Mouse (Mus musculus) embryonic facial prominence, embryonic 10.5 days (tissue): ENCODE results near the gene Ints3. TPM values are rescaled to one million over a fixed set of nuclear protein-coding genes. Genes with fewer than 3 reads are reported as not detected.
A peak's percentile ranks its signal among the peaks of the same experiment; 100 is the strongest.

ENCODE experiments used
- DNase-seq: peaks from one replicate; pipeline ENCODE4 v3.0.0-alpha.2; 2017; ENCODE audit warnings: low spot score
- H3K27ac ChIP-seq: fragments of 300-500 bp; sonication (generic); replicated peaks from 2 replicates; pipeline ENCODE4 v1.5.1; 2016; ENCODE audit warnings: mild to moderate bottlenecking
- H3K27me3 ChIP-seq: fragments of 300-500 bp; sonication (generic); replicated peaks from 2 replicates; pipeline ENCODE4 v1.6.1; 2016; ENCODE audit warnings: low read depth, mild to moderate bottlenecking; ENCODE audit not compliant: poor library complexity, severe bottlenecking
- H3K36me3 ChIP-seq: fragments of 300-500 bp; sonication (generic); replicated peaks from 2 replicates; pipeline ENCODE4 v1.6.1; 2016; ENCODE audit warnings: mild to moderate bottlenecking, moderate library complexity
- H3K4me1 ChIP-seq: fragments of 300-500 bp; sonication (generic); 2 replicates; pipeline ENCODE4 v1.6.1; 2016
- H3K4me3 ChIP-seq: fragments of 300-500 bp; sonication (generic); 2 replicates; pipeline ENCODE4 v1.5.1; 2016; ENCODE audit warnings: mild to moderate bottlenecking, moderate library complexity
- H3K9me3 ChIP-seq: fragments of 300-500 bp; sonication (generic); 2 replicates; pipeline ENCODE4 v1.6.1; 2016; ENCODE audit warnings: mild to moderate bottlenecking
- WGBS: fragments of 180-500 bp; shearing (Covaris S2); methylation state at CpG from one replicate; pipeline ENCODE4 v1.1.7; 2016; 5-methylcytosine and 5-hydroxymethylcytosine counted together
- polyA plus RNA-seq: library from polyadenylated mRNA; unstranded; fragments of >200 nt; fragmentation: Nextera tagmentation; extraction: Ambion mirVana; gene quantifications from 2 replicates; pipeline ENCODE4 v1.2.1, GENCODE M21; 2016

Ints3 gene
- polyA plus RNA-seq, 1 experiment from 2014 or later: 42.8 TPM

DNA sequence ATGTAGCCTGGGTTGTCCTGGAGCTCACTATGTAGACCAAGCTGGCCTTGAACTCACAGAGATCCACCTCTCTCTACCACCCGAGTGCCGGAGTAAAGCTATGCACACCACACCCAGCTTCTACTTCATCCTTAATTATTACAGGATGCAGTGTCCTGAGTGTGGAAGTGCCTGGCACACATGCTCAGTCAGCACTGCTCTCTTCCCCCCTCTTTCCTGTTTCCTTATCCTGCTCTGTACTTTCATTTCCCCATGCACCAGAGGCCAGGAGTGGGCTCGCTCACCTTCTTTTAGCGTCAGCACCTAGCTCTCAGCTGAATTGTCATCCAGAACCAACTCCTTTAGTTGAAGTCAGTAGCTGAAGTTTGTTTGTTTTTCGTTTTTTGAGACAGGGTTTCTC is 26.9 kb upstream of the Ints3 start:
- Histone ChIP-seq H3K9me3 (no peaks in the 10 kb centered on the region), H3K4me3 (no peak overlapping the region), H3K27me3 (peaks cover 59% of the 10 kb centered on the region), H3K4me1 (peaks cover 17% of the 10 kb centered on the region), H3K27ac (no peak overlapping the region), H3K36me3 (no peaks in the 10 kb centered on the region)
- DNase-seq: no peak
- WGBS: 71% methylated on average over 5 of the region's 5 CpGs

DNA sequence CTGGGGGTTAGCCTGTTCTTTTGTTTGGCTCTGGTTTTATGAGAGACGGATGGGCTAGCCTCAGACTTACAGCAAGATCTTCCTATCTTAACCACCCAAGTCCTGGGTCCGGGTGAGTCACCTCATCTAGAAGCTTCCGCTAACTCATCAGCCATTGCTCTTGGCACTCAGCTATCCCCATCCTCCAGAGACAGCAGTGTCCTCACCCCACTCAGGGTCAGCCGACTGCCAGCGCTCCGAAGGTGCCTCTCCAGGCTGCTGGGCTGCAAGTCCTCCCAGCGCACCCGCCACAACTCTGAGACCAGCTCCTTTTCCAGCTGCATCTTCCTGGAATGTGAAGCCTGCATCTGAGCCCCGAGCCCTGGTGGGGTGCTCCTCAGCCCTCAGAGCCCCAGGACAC is 26.3 kb upstream of the Ints3 start:
- Histone ChIP-seq H3K4me1 (peaks cover 12% of the 10 kb centered on the region), H3K4me3 (no peak overlapping the region), H3K27me3 (peaks cover 53% of the 10 kb centered on the region), H3K36me3 (no peaks in the 10 kb centered on the region), H3K27ac (no peak overlapping the region), H3K9me3 (no peaks in the 10 kb centered on the region)
- no peak for DNase-seq
- WGBS: 77% methylated on average over 9 of the region's 9 CpGs

DNA sequence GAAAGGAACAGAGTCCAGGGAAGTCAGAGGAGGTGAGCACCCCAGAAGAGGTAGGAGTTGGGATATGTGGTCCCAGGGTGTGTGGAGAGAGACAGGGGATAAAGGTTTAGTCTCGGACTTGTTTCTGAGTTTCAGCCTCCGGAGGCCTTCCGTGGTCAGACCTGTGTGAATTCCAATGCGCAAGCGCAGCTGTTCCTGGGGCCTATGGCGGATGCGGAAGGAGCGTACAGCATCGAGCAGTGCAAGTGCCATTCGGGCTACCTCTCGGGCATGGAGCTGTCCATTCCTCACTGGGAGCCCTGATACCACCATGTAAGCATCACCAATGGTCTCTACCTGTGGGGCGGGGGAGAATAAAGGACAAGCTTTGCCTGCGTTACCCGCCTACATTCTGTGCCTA is 21.5 kb upstream of the Ints3 start:
- DNase-seq: no peak
- Histone ChIP-seq H3K27ac (no peak overlapping the region), H3K4me1 (peaks cover 13% of the 10 kb centered on the region), H3K27me3 (peaks cover 6% of the 10 kb centered on the region; the same call in 1 of the 2 replicates), H3K4me3 (no peak overlapping the region), H3K9me3 (no peaks in the 10 kb centered on the region), H3K36me3 (no peaks in the 10 kb centered on the region)
- WGBS: 86% methylated on average over 14 of the region's 14 CpGs

DNA sequence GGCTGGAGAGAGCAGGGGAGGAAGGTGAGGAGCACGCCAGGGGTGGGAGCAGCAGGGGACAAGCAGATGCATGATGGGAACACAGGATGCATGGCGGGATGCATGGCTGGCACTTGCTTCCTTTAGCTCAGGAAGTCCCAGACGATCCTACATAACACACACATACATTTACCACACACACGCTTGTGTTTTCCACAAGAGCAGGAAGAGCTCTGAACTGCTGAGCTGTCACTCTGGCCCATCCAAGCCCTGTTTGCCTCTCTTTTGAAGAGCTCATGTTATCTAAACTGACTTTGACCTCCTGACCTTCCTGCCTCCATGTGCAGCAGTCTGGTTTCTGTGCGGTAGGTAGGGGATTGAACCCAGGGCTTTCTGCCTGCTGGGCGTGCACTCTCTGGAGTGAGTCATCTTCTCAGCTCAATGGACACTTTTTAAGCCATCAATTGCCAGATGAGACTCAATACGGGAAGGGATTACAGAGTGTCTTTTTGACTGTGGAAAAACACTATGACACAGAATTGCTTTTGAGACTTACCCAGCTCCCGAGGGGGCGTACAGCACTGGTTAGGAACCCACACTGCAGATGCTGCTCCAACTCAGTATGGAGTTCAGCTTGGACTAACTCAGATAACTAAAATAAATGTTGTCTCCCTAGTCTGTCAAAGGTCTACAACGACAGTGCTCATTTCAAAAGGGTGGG is 18.1 kb upstream of the Ints3 start:
- 50% methylated on average over 10 of the region's 10 CpGs for WGBS
- no peaks in the 10 kb centered on the region for H3K27me3 ChIP-seq
- peak overlapping the region; percentile 25; the same call in 1 of the 2 replicates for H3K4me3 ChIP-seq
- H3K4me1 ChIP-seq: peaks cover 21% of the 10 kb centered on the region
- H3K27ac ChIP-seq: peak overlapping the region; percentile 19; the same call in 1 of the 2 replicates
- no peaks in the 10 kb centered on the region for H3K36me3 ChIP-seq
- H3K9me3 ChIP-seq: no peaks in the 10 kb centered on the region
- no peak for DNase-seq

DNA sequence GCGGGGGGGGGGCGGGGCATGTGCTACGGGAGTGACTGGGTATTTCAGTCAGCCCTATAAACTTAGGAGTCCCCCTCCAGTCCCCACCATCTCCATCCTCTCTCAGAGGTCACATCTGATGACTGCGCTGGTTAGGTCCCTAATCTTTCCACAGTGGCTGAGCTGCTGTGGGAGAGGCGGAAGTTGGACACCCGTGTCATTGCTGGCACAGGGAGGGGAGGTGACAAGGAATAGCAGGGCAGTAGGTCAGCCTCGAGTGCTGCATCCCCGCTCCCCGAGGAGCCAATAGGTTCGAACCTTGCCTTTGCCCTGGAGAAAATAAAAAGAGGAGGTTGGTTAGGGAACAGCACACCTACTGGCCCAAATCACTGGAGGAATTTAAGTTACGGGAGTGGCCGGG is 17.5 kb upstream of the Ints3 start:
- H3K27ac ChIP-seq: peak overlapping the region; percentile 19; the same call in 1 of the 2 replicates
- no peaks in the 10 kb centered on the region for H3K9me3 ChIP-seq
- no peak for DNase-seq
- H3K4me1 ChIP-seq: peaks cover 28% of the 10 kb centered on the region
- H3K4me3 ChIP-seq: peak overlapping the region; percentile 25; the same call in 1 of the 2 replicates
- 34% methylated on average over 12 of the region's 12 CpGs for WGBS
- no peaks in the 10 kb centered on the region for H3K27me3 ChIP-seq
- H3K36me3 ChIP-seq: no peaks in the 10 kb centered on the region

DNA sequence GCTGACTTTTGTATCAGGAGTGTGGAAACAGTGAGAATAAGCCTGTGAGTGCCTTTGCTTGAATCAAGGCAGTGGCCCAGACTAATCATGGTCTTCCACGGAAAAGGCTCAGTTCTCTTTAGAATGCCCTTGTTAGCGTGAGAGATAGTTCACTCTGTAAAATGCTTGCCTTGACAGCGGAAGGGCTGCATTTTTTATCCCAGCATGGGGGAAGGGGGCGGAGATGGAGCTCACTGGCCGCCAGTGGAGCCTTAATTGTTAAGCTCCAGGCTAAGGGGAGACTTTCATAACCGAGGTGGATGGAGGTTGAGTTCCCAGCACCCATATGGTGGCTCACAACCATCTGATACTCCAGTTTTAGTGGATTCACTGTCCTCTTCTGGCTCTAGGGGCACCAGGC is 15.2 kb upstream of the Ints3 start:
- 34% methylated on average over 6 of the region's 6 CpGs for WGBS
- no peak overlapping the region for H3K27ac ChIP-seq
- no peak for DNase-seq
- H3K9me3 ChIP-seq: no peaks in the 10 kb centered on the region
- no peaks in the 10 kb centered on the region for H3K36me3 ChIP-seq
- H3K4me1 ChIP-seq: peaks cover 35% of the 10 kb centered on the region
- no peak overlapping the region for H3K4me3 ChIP-seq
- no peaks in the 10 kb centered on the region for H3K27me3 ChIP-seq

DNA sequence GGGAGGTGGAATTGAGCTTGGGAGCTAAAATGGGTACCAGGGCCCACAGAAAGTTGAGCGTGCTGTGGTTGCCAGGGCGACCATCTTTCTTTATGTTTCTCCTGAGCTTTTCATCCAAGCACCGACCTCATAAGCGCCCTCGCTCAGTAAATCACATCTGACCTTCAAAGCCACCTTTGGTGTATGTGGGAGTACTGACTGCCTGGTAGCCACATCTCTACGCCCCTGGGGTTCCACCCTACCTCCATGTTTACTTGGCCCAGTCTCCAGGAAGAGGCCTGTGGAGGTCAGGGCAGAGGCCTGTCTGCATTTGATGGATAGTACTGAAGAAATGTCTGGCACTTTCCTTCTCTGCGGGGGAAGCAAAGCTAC is 13.7 kb upstream of the Ints3 start:
- Histone ChIP-seq H3K27me3 (no peaks in the 10 kb centered on the region), H3K9me3 (no peaks in the 10 kb centered on the region), H3K4me1 (peaks cover 40% of the 10 kb centered on the region), H3K27ac (peak overlapping the region; percentile 94), H3K36me3 (no peaks in the 10 kb centered on the region), H3K4me3 (peak overlapping the region; percentile 54)
- WGBS: 48% methylated on average over 7 of the region's 7 CpGs
- no peak for DNase-seq

DNA sequence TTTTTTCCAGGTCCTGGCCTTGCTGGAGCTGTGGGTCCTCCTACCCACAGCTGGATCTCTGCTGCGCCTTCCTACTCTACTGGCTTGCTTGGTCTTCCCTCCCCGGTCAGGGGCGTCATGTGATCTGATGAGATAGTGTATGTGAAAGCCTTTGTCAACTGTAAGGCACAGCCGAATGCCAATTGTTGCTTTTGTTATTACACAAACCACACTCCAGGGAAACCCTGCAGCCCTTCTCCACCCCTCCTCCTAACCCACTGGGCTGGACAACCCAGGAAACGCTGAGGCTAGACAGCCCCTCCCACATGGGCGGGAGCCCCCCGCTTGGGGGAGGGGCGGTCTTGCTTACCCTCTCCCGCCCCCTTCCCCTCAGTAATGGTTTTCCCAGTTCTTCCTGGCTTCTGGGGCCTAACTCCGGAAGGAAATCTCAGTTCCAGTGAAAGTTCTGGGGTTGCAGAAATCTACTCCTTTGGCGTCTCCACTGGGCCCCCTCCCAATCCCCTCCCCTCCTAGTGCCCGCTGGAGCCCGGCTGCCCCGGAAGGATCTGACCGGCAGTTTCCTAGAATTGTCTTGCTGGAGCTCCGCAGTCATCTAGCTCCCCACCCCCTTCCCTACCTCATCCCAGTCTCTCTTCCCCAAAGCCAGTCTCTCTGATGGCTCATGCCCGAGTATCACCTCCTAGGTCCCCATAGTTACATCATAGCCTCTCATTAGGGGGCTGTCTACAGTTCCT is 13.1 kb upstream of the Ints3 start:
- Histone ChIP-seq H3K4me3 (peak overlapping the region; percentile 54), H3K27ac (peak overlapping the region; percentile 94), H3K27me3 (no peaks in the 10 kb centered on the region), H3K36me3 (no peaks in the 10 kb centered on the region), H3K9me3 (no peaks in the 10 kb centered on the region), H3K4me1 (peaks cover 38% of the 10 kb centered on the region)
- under 1% methylated on average over 17 of the region's 17 CpGs for WGBS
- DNase-seq: peak; percentile 92

DNA sequence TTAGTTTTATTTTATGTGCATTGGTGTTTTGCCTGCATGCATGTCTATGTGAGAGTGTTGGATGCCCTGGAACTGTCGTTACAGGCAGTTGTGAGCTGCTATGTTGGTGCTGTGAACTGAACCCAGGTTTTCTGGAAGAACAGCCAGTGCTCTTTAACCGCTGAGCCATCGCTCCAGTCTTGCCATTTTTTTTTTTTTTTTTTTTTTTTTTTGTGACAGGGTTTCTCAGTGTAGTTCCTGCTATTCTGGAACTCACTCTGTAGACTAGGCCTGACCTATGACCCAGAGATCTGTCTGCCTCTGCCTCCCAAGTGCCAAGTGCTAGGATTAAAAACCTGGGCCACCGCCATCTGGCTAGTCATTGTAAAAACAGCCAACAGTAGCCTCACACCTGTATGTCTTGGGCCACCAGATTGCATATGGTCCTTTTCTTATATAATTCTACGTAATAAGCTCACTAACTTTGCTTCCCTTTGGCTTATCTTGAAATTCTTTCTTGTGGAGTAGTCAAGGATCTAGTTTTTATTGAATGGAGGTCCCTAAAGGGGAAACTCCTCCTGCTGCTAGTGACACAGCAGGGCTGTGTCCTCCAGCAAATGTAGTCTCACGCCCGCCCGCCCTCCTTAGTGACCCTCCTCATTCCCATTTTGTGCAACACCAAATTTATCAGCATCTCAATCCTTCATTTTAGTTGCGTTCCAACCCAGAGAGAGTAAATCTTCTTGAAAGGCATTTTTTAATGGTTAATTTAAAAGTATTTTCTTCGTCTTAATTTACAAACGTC is 12.2 kb upstream of the Ints3 start:
- H3K27ac ChIP-seq: peak overlapping the region; percentile 94
- no peaks in the 10 kb centered on the region for H3K27me3 ChIP-seq
- peak overlapping the region; percentile 54 for H3K4me3 ChIP-seq
- no peak for DNase-seq
- peaks cover 28% of the 10 kb centered on the region for H3K4me1 ChIP-seq
- H3K36me3 ChIP-seq: no peaks in the 10 kb centered on the region
- H3K9me3 ChIP-seq: no peaks in the 10 kb centered on the region
- WGBS: 73% methylated on average over 11 of the region's 11 CpGs

DNA sequence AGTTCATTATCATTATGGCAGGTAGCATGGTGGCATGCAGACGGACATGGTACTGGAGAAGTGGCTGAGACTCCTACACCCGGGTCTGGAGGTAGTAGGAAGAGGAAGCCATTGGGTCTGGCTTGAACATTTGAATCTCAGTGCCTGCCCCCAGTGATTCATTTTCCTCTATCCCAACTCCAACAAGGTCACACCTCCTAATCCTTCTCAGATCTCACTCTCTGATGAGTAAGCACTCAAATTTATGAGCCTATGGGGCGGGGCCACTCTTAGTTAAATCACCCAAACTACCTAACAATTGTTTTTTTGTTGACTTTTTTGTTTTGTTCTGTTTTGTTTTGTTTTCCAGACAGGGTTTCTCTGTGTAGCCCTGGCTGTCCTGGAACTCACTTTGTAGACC is 10.6 kb upstream of the Ints3 start:
- Histone ChIP-seq H3K4me3 (no peak overlapping the region), H3K27ac (peak overlapping the region; percentile 5; the same call in 1 of the 2 replicates), H3K4me1 (peaks cover 26% of the 10 kb centered on the region), H3K27me3 (no peaks in the 10 kb centered on the region), H3K9me3 (no peaks in the 10 kb centered on the region), H3K36me3 (no peaks in the 10 kb centered on the region)
- no peak for DNase-seq
- 82% methylated on average over 3 of the region's 3 CpGs for WGBS

DNA sequence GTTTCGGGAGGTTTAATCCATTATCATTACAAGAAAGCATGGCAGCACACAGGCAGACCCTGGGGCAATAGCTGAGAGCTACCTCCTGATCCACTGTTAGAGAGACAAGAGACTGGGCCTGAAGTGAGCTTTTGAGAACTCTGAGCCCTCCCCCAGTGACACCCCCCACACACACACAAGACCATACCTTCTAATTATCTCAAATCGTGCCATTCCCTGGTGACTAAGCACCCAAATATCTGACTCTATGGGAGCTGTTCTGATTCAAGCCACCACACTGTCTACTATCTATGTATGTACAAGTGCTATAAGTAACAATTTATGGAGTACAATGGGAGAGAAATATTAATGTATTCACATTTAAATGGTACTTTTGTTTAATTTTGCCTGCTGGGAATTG is 7.3 kb upstream of the Ints3 start:
- Histone ChIP-seq H3K27me3 (no peaks in the 10 kb centered on the region), H3K27ac (no peak overlapping the region), H3K9me3 (no peaks in the 10 kb centered on the region), H3K36me3 (no peaks in the 10 kb centered on the region), H3K4me3 (no peak overlapping the region), H3K4me1 (peaks cover 10% of the 10 kb centered on the region)
- DNase-seq: no peak
- WGBS: 82% methylated on average over 2 of the region's 2 CpGs

DNA sequence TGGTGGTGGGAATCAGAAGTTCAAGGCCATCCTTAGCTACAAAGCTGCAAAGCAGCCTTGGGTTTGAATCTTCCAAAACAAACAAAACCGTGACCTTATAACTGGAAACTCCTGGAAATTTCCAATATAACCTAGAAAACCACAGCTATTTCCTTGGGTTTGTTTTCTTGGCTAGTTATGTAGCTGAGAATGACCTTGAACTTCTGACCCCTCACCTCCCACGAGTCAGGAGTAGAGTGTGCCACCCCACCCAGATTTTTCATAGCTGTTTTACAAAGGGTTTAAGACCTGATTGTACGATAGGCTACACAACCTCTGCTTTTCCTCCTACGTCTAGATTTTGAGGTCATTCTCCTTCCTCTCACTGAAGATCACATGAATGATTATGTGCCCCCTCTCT is 3.7 kb upstream of the Ints3 start:
- 79% methylated on average over 4 of the region's 4 CpGs for WGBS

More for the DNA sequence above, 3.7 kb upstream of the Ints3 start:
- Histone ChIP-seq H3K9me3 (no peaks in the 10 kb centered on the region), H3K36me3 (no peaks in the 10 kb centered on the region), H3K27ac (no peak overlapping the region), H3K4me3 (no peak overlapping the region), H3K27me3 (no peaks in the 10 kb centered on the region), H3K4me1 (peaks cover 12% of the 10 kb centered on the region)
- no peak for DNase-seq
